Mouse (Mus musculus): Measurements from ENCODE around the gene Mecom.
"Not testable (repeated sequence)": the region's sequence is repeated elsewhere in the genome, so short reads cannot be mapped to it uniquely, and the experiment has no call there.

Gene Mecom

DNA sequence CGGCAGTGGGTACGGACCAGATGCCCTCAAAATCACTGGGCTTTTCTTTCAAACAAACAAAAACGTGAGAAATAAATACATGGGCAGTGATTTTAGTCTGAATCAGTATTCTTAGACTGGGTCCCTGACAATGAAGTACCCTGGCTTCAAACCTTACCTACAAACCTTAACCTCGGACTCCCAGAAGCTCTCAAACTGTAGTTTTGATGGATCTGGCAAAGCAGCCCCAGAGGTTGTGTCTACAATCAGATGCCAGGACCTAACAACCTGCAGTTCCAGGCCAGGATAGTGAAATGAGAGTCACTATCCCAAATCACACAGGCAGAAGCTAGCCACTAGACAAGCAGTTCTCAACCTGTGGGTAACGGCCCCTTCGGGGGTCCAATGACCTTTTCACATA lies 111.2 kb downstream of the Mecom start:
- no peak for DNase-seq

DNA sequence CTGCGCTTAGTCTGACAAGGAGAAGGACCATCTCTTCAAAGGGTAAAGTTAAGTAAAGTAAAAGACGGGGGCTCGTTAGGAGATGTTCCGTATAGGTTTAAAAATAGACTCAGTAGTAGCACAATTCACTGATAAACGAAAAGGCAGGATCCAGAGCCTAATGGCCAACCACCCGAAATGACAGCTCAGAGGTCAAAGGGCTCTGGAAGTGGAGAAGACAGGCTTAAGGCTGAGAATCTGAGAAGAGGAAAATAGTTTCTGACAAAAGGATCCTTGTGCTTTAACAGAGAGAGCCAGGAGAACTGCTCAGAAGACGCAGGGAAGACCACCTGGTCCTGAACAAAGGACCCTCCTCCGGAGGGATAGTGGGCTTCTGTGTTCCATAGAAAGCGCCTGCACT lies 111.7 kb downstream of the Mecom start:
- DNase-seq, result no peak

DNA sequence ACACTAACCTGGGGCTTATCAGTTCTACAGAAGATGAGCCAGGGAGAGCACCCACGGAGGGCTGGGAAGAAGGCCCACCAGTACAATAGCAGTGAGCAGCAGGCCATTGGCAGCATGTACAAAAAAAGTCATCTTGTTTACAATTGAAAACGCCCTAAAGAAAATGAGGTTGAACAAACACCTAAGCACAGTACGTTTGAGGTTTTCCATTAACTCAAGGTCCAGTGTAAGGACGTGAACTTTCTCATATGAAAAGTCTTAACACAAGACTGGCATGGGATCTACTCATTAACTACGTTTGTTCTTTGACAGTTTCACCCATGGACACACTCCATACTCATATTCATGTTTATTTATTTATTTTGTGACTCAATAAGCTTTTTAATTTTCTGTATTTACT lies 118.9 kb downstream of the Mecom start:
- DNase-seq, result no peak

DNA sequence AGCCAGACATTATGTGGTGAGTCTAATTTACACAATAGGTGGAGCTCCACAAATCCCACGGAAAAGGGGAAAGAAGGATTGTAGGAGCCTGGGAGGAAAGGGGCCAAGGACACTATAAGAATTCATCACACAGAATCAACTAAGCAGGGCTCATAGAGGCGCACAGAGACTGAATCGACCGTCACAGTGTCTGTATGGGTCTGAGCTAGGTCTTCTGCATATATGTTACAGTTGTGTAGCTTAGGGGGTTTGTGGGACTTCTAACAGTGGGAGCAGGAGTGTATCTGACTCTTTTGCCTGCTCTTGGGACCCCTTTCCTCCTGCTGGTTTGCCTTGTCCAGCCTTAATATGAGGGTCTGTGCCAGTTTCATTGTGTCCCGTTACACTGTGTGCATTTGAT lies 123.8 kb downstream of the Mecom start:
- DNase-seq, result no peak

DNA sequence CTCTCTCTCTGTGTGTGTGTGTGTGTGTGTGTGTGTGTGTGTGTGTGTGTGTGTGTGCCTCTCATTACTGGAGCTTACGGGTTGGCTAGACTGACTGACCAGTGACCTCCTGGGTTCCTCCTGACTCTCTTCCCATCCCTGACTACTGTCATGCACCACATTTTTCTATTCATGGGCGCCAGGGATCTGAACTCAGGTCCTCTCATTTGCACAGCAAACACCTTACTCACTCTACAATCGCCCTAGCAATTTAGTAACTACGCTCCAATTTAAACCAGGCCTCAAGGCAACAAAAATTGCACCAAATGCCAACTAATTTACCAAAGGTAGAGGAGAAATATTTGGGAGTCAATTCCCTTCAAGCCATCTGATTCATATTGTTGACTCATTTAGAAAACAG lies 125.9 kb downstream of the Mecom start:
- DNase-seq, result not testable (repeated sequence)

DNA sequence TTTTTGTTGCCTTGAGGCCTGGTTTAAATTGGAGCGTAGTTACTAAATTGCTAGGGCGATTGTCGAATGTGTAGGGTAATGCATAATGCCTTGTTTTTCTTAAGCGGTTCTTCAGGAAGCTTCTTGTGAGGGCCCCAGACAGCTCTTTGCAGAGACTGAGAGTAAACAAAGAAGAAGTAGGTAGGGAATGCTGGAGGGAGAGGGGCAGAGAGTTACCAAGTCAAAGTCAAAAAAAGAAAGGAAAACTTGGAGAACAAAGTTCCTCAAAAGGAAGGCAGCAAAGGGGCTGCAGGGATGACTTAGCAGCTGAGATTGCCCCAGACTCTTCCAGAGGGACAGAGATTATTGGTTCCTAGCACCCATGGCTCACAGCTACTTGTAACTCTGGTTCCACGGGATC lies 126.9 kb downstream of the Mecom start:
- no peak for DNase-seq

DNA sequence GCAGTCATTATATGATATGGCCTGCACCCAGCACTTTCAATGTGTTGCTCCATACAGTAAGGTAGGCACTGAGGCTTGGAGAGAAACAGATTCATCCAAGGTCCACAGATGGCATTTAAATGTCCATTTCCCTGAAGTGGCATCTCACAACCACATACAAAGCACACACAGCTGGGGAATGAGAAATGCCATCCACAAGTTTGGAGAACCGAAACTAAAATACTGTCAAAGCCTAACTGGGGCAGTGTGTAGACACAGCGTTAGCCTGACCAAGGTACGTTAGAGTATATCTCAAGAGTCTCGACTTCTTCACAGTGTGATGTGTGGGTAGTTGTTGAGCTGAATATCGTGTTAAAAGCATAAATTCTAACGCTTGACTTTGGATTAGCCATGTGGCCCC lies 133.6 kb downstream of the Mecom start:
- DNase-seq, result no peak

DNA sequence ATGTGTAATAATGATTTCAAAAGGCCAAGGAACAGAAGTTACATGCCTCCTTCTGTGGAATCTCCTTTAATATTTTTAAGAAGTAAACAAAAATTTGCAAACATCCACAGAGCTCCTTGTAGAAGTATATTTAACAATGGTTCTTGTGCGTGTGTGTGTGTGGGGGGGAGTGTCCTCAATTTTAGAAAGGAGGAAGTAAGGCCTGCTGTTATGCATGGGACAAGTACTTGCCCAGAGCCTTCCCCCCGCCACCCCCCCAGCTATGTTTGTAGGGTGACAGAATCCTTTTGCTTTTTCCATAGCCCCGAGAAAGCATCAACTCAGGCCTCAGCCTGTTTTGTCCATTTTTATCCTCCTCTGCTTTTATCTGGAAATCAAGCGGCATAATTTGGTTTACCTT lies 137.0 kb downstream of the Mecom start:
- DNase-seq, result no peak

DNA sequence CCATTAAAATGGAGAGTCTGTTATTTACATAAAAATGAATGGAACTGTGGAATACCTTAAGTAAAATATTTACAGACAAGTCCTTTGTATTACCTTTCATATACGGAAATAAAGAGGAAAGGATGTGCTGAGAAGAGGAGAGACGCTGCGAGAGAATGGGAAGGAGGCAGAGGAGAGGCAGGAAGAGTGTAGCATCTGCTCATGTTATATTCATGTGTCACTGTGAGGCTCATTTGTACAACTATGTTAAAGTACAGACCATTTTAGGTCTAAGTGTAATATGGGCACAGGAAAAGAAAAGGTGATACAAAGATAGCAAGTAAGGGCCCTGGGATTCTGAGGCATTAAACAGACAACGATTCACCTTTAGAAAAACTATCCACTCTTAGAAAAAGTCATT lies 143.0 kb downstream of the Mecom start:
- DNase-seq, result no peak

DNA sequence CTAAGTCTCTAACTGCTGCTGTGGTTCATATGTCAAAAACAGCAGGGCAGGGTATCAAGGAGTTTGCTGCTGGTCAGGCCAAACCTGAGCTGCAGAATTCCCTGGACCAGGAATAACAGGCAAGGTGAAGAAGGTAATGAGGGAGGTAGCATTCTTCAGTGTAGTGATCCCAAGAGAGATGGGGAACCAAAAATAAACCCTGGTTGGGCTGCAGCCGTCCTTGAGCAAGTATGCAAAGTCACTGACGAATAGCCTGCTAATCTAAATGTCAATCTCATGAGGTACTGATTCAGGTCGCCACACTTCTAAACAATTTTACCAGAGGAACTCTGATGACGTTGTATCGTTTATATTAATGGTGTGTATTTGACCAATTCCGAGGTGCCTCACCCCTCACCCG lies 148.9 kb downstream of the Mecom start:
- no peak for DNase-seq

DNA sequence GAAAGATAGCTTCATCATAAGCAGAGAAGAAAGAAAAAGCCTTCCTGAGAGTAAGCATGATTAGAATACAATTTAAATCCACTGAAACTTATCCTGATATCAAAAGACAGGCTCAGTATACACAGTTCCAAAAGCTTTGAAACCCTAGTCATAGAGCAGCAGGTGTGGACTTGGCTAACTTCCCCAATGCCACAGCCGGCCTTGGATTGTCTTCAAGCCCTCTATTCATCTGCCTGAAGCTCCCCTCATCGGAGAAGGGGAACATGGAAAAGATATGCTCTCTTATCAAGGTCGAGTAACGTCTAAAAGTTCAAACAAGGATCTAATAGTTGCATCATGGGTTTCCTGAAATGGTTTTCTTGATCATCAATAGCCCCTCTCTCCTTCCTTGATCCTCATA lies 152.9 kb downstream of the Mecom start:
- DNase-seq, result no peak

DNA sequence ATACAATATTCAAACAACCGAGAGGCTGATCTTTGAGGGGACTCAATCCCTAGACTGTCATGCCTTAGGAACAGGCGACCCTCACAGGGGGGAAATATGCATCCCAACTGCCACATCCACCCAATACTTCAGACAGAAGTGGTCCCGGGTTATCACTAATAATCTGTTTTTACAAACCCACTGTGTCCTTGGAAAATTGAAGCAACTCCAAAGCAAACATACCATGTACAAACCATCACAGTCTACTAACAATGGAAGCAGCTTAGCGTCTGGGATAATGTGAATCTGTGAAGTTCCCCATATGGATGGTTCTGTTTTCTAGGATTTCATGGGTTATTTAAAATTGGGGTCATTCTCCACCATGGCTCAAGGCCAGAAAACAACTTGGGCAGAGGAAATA lies 155.1 kb downstream of the Mecom start:
- no peak for DNase-seq

DNA sequence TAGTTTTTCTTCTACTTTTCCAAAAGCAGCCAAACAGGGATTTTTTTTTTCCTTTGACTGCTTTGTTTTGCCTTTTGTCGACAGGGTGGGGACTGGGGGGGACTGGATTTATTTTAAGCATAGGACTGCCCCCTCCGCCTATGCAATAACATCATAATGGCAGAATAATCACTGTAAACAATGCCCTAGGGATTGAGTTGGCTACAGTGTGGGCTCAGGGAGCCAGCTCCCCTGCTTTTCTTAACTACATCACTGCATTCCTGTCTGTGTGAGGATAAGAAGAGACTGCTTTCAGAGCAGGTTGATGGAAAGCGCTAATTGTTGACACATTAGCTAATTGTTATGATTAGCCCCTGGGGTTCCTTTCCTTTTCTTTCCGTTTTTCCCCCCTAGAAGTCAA lies 155.6 kb downstream of the Mecom start:
- no peak for DNase-seq

DNA sequence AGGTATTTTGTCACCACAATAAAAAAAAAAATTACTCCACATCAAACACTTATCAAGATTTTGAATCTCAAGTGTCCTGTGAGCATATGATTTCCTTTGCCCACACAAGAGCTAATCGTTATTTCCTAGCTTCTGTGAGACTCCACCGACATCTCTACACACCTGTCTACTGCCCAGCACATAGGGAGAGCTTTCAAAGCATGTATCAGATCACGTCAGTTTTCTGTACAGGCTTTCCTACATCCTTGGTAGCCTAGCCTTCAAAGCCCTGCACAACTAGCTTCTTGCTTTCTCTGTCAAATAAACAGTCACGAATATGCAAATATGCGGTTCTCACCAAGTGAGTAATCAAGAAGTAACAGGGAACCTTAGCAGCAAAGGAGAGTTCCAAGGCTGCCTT lies 157.5 kb downstream of the Mecom start:
- DNase-seq, result no peak

DNA sequence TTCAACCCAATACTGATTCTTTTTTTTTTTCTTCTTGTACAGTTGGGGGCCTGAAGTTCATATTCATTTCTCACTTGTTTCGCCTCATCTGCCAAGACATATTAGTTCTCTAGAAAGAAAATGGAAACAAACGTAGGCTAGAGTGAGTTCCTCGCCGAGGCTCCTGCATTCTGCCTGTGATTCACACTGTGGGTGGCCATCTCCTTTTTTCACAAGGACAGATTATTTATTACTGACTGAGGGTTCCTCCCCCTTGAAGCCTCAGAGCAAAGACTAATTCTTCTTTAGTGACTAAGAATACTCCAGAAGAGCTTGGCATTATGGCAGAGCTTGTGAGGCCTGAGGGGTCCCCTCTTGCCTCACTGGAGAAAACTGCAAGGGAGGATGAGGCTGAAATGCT lies 167.5 kb downstream of the Mecom start:
- no peak for DNase-seq

DNA sequence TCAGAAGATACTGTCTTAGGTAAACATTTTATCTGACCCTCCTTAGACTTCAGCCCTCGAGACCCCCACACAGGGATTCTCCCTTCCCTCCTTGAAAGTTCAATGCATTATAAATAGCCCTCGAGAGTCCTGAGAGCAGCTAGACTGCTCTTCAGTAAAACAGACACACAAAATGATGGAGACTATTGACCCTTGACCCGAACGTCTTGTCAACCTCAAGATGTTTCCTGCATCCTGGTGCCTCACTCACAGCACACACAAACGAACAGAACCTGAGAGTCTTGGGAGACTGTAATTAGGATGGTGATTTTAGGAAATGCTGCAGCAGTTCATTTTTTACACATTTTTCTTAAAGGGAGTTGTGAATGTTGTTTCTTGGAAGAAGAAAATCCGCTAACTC lies 168.5 kb downstream of the Mecom start:
- DNase-seq, result no peak

DNA sequence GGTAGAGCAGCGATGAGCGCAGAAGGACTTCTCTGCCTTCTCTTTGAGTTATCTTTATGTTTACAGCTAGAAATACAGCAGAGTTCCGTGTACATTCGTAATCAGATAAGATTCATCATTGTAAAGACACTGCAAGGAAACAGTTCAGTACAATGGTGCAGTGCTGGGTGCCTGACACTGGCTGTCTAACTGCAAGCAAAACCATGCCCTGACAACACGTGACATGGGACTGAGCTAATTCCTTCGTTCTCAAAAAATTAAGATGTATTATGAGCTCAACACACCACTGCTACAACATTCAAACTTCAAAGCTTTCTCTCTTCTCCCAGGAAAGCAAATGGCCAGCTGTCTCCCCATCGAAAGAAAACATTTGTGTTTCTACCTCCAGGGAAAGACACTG lies 176.3 kb downstream of the Mecom start:
- DNase-seq, result no peak

DNA sequence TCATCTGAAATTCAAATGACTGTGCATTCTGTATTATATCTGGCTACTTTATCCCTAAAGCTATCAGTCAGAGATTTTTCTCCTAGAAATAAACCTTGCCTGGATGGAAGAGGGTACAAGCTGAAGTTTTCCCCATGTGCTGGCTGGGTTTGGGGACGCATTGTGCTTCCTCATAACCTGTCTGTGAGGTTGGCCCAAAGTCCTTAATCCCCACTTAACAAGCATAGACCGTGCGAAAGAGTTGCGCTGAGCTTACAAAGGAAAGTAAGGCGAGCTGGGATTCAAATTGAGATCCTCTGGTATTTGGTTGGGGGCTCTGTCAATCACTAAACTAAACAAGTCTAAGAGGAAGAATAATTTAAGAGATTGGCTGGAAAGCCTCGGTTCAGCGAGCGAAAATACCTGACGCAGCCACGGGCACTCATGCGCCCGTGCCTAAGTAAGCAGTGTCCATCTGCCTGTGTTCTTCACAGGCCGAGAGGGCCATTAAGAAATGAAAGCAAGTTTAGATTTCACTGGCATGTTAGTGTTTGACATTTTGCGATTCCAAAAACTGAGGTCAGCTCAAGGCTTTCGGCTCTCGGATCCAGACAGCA lies 176.8 kb downstream of the Mecom start:
- no peak for DNase-seq

DNA sequence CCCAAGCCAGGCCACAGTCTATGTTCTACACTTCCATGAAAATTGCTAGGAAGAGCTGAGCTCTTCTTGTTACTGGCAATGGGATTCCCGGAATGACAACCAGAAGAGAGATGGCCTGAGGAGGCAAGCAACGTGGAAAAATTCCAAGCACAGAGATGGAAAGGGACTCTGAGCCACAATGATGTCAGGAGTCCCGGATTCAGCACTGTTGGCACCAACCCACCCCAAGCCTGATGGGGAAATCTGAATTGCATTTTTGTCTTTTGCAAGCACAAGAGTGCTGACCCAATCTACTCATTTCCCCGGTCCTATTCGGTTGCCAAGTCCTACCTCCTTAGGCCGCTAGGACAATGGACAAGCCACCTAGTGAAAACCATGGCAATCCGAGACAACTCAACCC lies 181.2 kb downstream of the Mecom start:
- no peak for DNase-seq

DNA sequence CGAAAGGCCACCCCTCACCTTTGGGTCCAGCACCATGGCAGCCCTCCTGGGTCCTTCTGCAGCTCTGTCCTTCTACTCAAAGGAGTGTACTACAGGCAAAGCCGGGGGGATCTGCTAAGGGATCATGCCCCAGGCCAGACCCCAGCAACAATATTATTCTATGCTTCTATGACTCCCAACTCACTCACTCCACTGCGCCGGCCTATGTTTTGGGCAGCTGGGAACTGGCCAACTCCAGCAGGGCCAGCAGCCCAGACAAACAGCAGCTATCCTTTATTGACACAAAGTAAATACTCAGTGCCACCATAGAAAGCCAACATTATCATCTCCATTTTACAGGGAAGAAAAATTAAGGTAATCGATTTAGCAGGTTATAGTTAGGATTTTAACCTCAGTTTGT lies 186.6 kb downstream of the Mecom start:
- DNase-seq, result no peak

DNA sequence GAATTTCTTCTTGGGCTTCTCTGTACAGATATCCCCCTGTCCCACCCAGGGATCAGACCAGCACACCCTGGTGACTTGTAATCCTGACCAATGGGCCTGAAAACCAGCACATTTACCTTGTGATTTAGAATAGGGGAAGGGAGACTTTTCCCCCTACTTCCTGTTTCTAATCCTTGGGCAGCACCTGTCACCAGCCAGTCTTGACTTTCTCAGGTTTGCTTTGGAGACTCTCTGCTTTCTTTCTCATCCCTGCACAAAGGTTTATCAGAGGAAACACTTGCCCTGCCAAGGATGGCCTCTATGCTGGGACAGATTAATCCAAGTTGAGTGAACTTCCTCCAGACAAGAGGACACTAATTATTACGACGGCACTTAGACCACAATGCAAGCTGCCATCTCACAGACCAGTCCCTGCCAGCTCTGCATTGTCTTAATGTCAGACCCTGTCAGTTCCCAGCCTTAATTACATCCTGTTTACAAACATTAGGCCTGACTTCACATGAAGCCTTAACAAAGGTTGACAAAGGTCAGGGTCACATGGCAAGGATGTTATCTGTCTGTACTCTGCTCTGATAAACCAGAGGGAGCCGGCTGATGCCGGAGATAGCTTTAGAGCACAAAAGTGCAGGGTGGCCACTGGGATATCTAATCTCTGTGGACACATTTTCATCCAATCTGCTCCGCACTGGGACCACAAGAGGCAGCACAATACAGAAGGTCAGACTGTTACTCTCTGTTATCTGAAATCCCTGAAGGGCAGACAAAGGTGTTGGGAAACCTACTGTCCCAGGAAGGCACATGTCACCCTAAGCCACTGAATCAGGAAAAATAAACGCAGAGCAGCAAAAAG lies 193.7 kb downstream of the Mecom start:
- DNase-seq, result no peak

DNA sequence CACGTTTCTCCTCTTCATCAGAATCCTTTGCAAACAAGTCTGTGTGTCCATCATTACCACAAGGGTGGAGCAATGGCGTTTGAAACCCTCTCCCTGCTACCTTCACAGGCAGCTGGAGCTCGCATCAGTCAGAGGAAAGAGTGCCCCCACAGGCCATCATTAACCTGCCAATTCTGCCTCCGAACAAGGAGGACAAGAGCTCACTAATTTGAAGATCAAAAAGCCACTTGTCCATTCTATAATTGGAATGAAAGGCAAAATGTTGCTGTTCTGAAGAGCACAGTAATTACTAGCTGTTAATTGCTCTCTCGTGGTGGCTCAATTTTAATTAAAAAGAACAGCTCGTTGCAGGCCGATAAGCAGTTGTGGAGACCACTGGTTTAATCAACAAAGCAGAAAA lies 198.5 kb downstream of the Mecom start:
- DNase-seq, result no peak

DNA sequence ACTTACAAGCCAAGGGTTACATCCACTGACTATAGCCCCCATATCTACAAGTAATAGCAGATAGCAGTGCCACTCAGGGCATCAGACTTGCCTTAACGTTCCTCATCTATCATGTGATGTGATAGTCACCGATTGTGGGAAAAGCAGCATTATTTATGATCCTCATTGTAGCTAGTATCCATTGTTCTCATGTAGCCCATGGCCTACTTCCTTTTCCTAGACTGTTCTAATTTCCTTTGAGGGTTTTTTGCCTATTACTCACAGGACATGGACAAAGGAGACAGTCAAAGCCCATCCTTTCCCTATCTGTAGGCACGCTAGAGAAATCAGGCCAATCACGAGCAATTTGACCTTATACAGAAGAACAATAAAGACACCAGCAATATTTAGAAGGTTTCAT lies 203.7 kb downstream of the Mecom start:
- no peak for DNase-seq

DNA sequence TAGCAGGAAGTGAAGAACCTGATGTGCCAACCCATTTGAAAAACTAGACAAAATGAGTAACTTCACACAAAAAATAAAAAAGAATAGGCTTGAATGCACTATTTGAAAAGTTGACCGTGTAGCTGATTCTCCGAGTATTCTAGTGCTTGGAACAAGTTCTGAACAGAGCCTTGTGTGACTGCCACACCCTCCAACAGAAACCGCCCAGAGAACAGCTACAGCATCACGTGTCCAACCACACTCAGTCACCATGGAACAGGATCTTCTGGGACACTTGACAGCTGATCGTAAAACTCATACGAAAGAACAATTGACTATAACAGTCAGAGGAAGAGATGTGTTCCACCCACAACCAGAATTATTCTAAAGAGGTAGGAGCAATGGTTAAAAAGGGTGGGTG lies 215.5 kb downstream of the Mecom start:
- DNase-seq, result no peak

DNA sequence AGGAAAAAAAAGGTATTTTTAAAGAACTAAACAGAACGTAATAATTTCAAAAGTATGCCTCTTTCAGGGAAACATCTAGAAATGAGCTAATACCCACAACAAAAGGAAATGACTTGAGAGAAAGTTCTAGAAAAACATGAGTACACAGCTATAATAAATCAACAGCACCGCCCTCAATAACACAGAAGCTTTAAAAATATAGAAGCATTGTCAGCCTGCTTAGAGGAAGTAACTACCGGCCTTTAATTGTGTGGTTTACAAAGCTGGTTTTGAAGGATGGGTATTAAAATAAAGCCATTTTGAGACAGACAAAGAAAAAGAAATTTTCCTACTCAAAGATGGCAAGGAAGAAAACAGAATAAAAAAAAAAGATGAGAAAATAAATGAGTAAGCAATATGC lies 217.3 kb downstream of the Mecom start:
- no peak for DNase-seq

Measured in right cerebral cortex, postnatal 4 days (tissue).